Mouse (Mus musculus): Measurements from ENCODE around the gene Eif2ak1.

GRCm38 (mm10) chr5:143892255-143892886 is 74.8 kb downstream of the Eif2ak1 start:
- TF ChIP-seq POLR2A (IDR thresholded peaks at IDR 0.05; ENCODE audit: borderline replicate concordance, low read depth, low read length) (no peak), CTCF (IDR thresholded peaks at IDR 0.05; ENCODE audit: low read depth, low read length) (no peak)
